Mouse (Mus musculus) hindbrain, embryonic 12.5 days (tissue): ENCODE measurements around the gene Bmpr1a. TPM values are rescaled to one million over a fixed set of nuclear protein-coding genes. Genes with fewer than 3 reads are reported as not detected.

ENCODE experiments used
- ATAC-seq: fragments of 200-750 bp; cut with Nextera tagmentation; 2 replicates; pipeline ENCODE4 v1.8.0; 2017; ENCODE audit warnings: moderate TSS enrichment; ENCODE audit not compliant: low FRiP score
- H3K27ac ChIP-seq: fragments of 300-500 bp; sonication (generic); 2 replicates; pipeline ENCODE4 v1.5.1; 2016; ENCODE audit warnings: mild to moderate bottlenecking
- H3K27me3 ChIP-seq: fragments of 300-500 bp; sonication (generic); 2 replicates; pipeline ENCODE4 v1.6.1; 2016; ENCODE audit warnings: mild to moderate bottlenecking
- H3K36me3 ChIP-seq: fragments of 300-500 bp; sonication (generic); 2 replicates; pipeline ENCODE4 v1.6.1; 2016; ENCODE audit warnings: mild to moderate bottlenecking
- H3K4me1 ChIP-seq: fragments of 300-500 bp; sonication (generic); 2 replicates; pipeline ENCODE4 v1.6.1; 2016
- H3K4me2 ChIP-seq: fragments of 300-500 bp; sonication (generic); replicated peaks from 2 replicates; pipeline ENCODE4 v1.6.1; 2016; ENCODE audit warnings: mild to moderate bottlenecking
- H3K4me3 ChIP-seq: fragments of 300-500 bp; sonication (generic); 2 replicates; pipeline ENCODE4 v1.5.1; 2016; ENCODE audit warnings: mild to moderate bottlenecking
- H3K9ac ChIP-seq: fragments of 300-500 bp; sonication (generic); 2 replicates; pipeline ENCODE4 v1.6.1; 2016; ENCODE audit warnings: mild to moderate bottlenecking, moderate library complexity
- H3K9me3 ChIP-seq: fragments of 300-500 bp; sonication (generic); replicated peaks from 2 replicates; pipeline ENCODE4 v1.6.1; 2016; ENCODE audit warnings: mild to moderate bottlenecking
- WGBS: fragments of 180-500 bp; shearing (Covaris S2); methylation state at CpG from one replicate; pipeline ENCODE4 v1.1.7; 2016; 5-methylcytosine and 5-hydroxymethylcytosine counted together
- polyA plus RNA-seq: library from polyadenylated mRNA; unstranded; fragments of >200 nt; fragmentation: Nextera tagmentation; extraction: Ambion mirVana; gene quantifications from 2 replicates; pipeline ENCODE4 v1.2.1, GENCODE M21; 2016

The Bmpr1a gene
- polyA plus RNA-seq, 1 experiment from 2014 or later, result 47.6 TPM

- H3K4me3 ChIP-seq, result no peak overlapping the region
- no peak overlapping the region for H3K27ac ChIP-seq
- H3K9me3 ChIP-seq, result no peaks in the 10 kb centered on the region
- H3K4me2 ChIP-seq, result no peak overlapping the region
- H3K4me1 ChIP-seq, result no peaks in the 10 kb centered on the region
- no peak overlapping the region for H3K9ac ChIP-seq
- no peaks in the 10 kb centered on the region for H3K27me3 ChIP-seq
- H3K36me3 ChIP-seq, result no peaks in the 10 kb centered on the region
- no peak for ATAC-seq
Observed at GRCm38 (mm10) chr14:34471591-34471990, 31.6 kb downstream of the Bmpr1a start.

DNA sequence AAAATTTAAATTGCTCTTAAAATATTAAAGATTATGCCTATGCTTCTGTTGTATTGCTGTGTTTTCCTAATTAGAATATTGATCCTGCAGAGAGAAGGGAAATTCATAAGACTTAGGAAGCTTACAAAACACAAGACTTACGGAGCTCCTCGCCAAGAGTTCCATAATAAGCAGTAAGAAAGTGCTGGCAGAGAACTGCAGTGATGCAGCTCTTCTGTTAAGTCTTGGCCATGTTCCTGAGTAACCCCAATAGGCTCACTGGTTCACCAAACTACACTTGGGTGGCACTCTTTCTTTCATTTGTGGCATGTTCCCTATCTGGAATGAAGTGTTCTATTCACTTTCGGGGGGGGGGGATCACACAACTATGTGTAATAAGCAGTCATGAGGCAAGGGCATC, 36.9 kb downstream of the Bmpr1a start:
- ATAC-seq, result no peak
- Histone ChIP-seq H3K4me1 (no peaks in the 10 kb centered on the region), H3K27ac (no peak overlapping the region), H3K27me3 (no peaks in the 10 kb centered on the region), H3K4me2 (no peak overlapping the region), H3K9ac (no peak overlapping the region), H3K4me3 (no peak overlapping the region), H3K36me3 (no peaks in the 10 kb centered on the region), H3K9me3 (no peaks in the 10 kb centered on the region)
- WGBS, result 76% methylated on average over 3 of the region's 3 CpGs

DNA sequence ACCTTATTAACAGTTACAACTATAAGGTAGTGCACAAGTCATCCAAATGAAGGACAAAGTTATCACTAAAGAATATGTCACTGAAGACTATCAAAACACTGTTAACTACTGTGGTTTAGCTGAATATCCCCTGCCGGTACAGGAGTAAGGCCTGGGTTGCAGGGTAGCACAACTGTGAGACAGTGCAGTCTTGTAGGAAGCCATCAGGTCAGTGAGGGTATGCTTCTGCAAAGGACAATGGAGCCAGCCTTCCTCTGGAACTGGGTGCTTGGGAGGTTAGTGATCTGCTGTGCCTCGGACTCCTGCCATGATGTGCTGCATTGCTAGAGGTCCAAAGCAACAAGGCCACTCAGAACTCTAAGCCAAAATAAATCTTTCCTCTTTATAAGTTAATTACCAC, 43.8 kb downstream of the Bmpr1a start:
- Histone ChIP-seq H3K4me2 (no peak overlapping the region), H3K4me1 (peaks cover 7% of the 10 kb centered on the region), H3K9me3 (no peaks in the 10 kb centered on the region), H3K4me3 (no peak overlapping the region), H3K27ac (no peak overlapping the region), H3K36me3 (peaks cover 7% of the 10 kb centered on the region; the same call in 1 of the 2 replicates), H3K9ac (no peak overlapping the region), H3K27me3 (no peaks in the 10 kb centered on the region)
- ATAC-seq, result peak; percentile 37; the same call in 1 of the 2 replicates
- WGBS, result 86% methylated on average over 2 of the region's 2 CpGs

GRCm38 (mm10) chr14:34458880-34459279, 44.3 kb downstream of the Bmpr1a start:
- Histone ChIP-seq H3K9me3 (no peaks in the 10 kb centered on the region), H3K27ac (no peak overlapping the region), H3K9ac (no peak overlapping the region), H3K4me3 (no peak overlapping the region), H3K4me2 (no peak overlapping the region), H3K36me3 (peaks cover 7% of the 10 kb centered on the region; the same call in 1 of the 2 replicates), H3K27me3 (no peaks in the 10 kb centered on the region), H3K4me1 (peaks cover 12% of the 10 kb centered on the region)
- peak; percentile 56; the same call in 1 of the 2 replicates for ATAC-seq
- 96% methylated on average over 1 of the region's 1 CpGs for WGBS

DNA sequence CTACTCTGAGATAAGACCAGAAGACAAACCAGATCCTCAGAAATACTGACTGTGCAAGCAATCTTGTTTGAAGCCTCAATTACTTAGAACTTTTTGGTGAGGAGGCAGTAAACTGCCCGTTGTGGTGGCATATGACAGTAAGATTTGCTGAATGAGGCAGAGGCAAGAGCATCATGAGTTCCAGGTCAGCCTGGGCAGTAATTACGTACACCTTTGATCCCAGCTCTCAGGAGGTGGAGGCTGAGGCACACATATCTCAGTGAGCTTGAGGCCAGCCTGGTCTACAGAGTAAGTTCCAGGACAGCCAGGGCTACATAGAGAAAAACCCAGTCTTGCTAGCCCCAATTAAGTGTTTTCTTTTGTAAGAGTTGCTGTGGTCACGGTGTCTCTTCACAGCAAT, 48.9 kb downstream of the Bmpr1a start:
- Histone ChIP-seq H3K4me1 (peaks cover 22% of the 10 kb centered on the region), H3K9ac (no peak overlapping the region), H3K36me3 (peaks cover 7% of the 10 kb centered on the region; the same call in 1 of the 2 replicates), H3K27me3 (no peaks in the 10 kb centered on the region), H3K4me2 (no peak overlapping the region; the same call in 1 of the 2 replicates), H3K4me3 (no peak overlapping the region), H3K27ac (peak overlapping the region; percentile 71), H3K9me3 (no peaks in the 10 kb centered on the region)
- WGBS, result 48% methylated on average over 3 of the region's 3 CpGs
- no peak for ATAC-seq

GRCm38 (mm10) chr14:34453648-34454047, 49.5 kb downstream of the Bmpr1a start:
- Histone ChIP-seq H3K36me3 (peaks cover 7% of the 10 kb centered on the region; the same call in 1 of the 2 replicates), H3K4me1 (peaks cover 22% of the 10 kb centered on the region), H3K27ac (peak overlapping the region; percentile 71), H3K27me3 (no peaks in the 10 kb centered on the region), H3K9me3 (no peaks in the 10 kb centered on the region), H3K4me3 (no peak overlapping the region), H3K4me2 (no peak overlapping the region; the same call in 1 of the 2 replicates), H3K9ac (no peak overlapping the region)
- WGBS, result 15% methylated on average over 6 of the region's 6 CpGs
- ATAC-seq, result peak; percentile 57

DNA sequence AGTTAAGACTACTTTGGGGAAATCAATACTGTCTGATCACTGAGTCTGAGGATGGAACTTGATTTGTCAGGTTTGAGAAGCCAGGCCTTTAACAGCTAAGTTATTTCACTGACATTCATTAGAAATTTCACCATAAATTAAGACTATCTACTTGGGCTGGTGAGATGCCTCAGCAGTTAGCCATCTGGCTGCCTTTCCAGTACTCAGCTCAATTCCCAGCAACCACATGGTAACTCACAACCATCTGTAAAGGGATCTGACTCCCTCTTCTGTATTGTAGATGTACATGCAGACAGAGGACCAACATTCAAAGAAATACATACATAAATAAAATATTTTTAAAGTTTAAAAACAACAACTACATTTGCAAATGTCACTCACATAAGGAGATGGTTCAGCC, 51.3 kb downstream of the Bmpr1a start:
- Histone ChIP-seq H3K36me3 (peaks cover 6% of the 10 kb centered on the region), H3K4me2 (no peak overlapping the region), H3K9me3 (no peaks in the 10 kb centered on the region), H3K27ac (no peak overlapping the region), H3K27me3 (no peaks in the 10 kb centered on the region), H3K4me1 (peaks cover 22% of the 10 kb centered on the region), H3K9ac (no peak overlapping the region), H3K4me3 (no peak overlapping the region)
- no peak for ATAC-seq

GRCm38 (mm10) chr14:34450451-34450850, 52.7 kb downstream of the Bmpr1a start:
- no peak overlapping the region for H3K4me2 ChIP-seq
- 91% methylated on average over 5 of the region's 5 CpGs for WGBS
- H3K9ac ChIP-seq, result no peak overlapping the region
- no peaks in the 10 kb centered on the region for H3K9me3 ChIP-seq
- H3K27ac ChIP-seq, result no peak overlapping the region
- H3K27me3 ChIP-seq, result no peaks in the 10 kb centered on the region
- H3K4me3 ChIP-seq, result no peak overlapping the region
- H3K36me3 ChIP-seq, result peaks cover 12% of the 10 kb centered on the region
- H3K4me1 ChIP-seq, result peaks cover 22% of the 10 kb centered on the region
- no peak for ATAC-seq

DNA sequence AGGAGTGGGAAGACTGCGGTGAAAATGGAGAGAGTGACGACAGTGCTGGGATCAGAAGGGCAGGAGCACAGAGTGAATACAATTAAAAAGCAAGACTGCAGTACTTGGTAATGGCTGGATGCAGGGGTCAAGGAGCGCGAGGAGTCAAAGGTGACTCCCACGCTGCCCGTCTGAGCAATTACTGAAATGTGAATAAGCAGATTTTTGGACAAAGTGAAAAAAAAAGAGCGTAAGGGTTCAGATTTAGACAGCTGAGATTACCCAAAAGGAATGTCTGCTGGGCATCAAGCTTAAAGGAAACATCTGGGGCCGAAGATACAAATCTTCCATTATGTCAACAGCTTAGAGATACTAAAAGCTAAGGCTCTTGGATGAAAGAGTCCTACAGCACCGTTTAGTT, 53.3 kb downstream of the Bmpr1a start:
- no peaks in the 10 kb centered on the region for H3K9me3 ChIP-seq
- H3K36me3 ChIP-seq, result peaks cover 12% of the 10 kb centered on the region
- no peak for ATAC-seq
- H3K27ac ChIP-seq, result no peak overlapping the region
- no peak overlapping the region for H3K9ac ChIP-seq
- H3K4me2 ChIP-seq, result no peak overlapping the region
- peaks cover 20% of the 10 kb centered on the region for H3K4me1 ChIP-seq
- H3K4me3 ChIP-seq, result no peak overlapping the region
- no peaks in the 10 kb centered on the region for H3K27me3 ChIP-seq
- 41% methylated on average over 9 of the region's 9 CpGs for WGBS

GRCm38 (mm10) chr14:34448398-34448797, 54.7 kb downstream of the Bmpr1a start:
- Histone ChIP-seq H3K4me1 (peaks cover 9% of the 10 kb centered on the region), H3K9ac (no peak overlapping the region), H3K27me3 (no peaks in the 10 kb centered on the region), H3K9me3 (no peaks in the 10 kb centered on the region), H3K4me2 (no peak overlapping the region), H3K27ac (no peak overlapping the region), H3K36me3 (peaks cover 12% of the 10 kb centered on the region), H3K4me3 (no peak overlapping the region)
- ATAC-seq, result no peak

DNA sequence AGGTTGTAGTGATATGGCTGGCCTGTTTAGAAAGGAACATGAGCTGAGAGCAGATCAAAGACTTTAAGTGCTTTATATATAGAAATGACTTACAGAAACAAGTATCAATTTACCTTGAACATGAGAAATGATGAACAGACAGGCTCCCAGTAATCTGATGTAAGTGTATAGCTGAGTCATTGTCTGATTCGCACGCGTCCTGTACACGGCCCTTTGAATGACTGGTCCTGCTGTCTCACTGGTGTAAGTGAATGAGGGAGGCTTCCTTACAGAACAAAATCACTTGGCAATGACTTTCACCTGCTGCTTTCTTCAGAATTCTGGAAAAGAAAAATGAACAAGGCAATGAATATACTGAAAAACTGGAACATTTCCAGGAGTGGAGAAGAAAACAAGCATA, 55.5 kb downstream of the Bmpr1a start:
- H3K4me2 ChIP-seq, result no peak overlapping the region
- ATAC-seq, result no peak
- H3K4me1 ChIP-seq, result peaks cover 7% of the 10 kb centered on the region
- H3K36me3 ChIP-seq, result peaks cover 19% of the 10 kb centered on the region
- no peaks in the 10 kb centered on the region for H3K9me3 ChIP-seq
- H3K27me3 ChIP-seq, result no peaks in the 10 kb centered on the region
- no peak overlapping the region for H3K27ac ChIP-seq
- WGBS, result 86% methylated on average over 4 of the region's 4 CpGs
- H3K9ac ChIP-seq, result no peak overlapping the region
- no peak overlapping the region for H3K4me3 ChIP-seq

DNA sequence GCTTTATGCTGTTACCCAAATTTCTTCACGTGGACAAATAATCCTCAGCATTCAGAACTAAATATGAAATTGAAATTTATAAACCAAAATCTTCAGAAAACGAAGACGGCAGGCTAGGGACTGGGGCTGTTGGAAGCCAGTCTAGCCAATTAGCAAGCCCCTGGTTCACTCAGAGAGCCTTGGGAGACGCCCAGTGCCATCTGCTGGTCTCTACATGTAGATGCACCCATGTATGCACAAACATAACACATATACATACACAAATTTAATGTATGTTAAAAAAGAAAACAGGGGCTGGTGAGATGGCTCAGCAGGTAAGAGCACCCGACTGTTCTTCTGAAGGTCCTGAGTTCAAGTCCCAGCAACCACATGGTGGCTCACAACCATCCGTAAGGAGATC, 56.5 kb downstream of the Bmpr1a start:
- ATAC-seq, result no peak
- H3K4me3 ChIP-seq, result no peak overlapping the region
- WGBS, result 93% methylated on average over 6 of the region's 6 CpGs

GRCm38 (mm10) chr14:34445348-34445747, 57.8 kb downstream of the Bmpr1a start:
- Histone ChIP-seq H3K27me3 (no peaks in the 10 kb centered on the region), H3K4me1 (peaks cover 7% of the 10 kb centered on the region), H3K4me3 (no peak overlapping the region), H3K9ac (no peak overlapping the region), H3K9me3 (no peaks in the 10 kb centered on the region), H3K27ac (no peak overlapping the region), H3K4me2 (no peak overlapping the region), H3K36me3 (peaks cover 28% of the 10 kb centered on the region)
- no peak for ATAC-seq
- 91% methylated on average over 3 of the region's 3 CpGs for WGBS

More for the DNA sequence above, 56.5 kb downstream of the Bmpr1a start:
- Histone ChIP-seq H3K4me2 (no peak overlapping the region), H3K27me3 (no peaks in the 10 kb centered on the region), H3K4me1 (peaks cover 7% of the 10 kb centered on the region), H3K9ac (no peak overlapping the region), H3K9me3 (no peaks in the 10 kb centered on the region), H3K27ac (no peak overlapping the region), H3K36me3 (peaks cover 19% of the 10 kb centered on the region)
